Mouse (Mus musculus) adrenal gland, postnatal 14 days (tissue): ENCODE measurements around the gene Ppp1r12b. TPM values are rescaled to one million over a fixed set of nuclear protein-coding genes. Genes with fewer than 3 reads are reported as not detected.
A peak's percentile ranks its signal among the peaks of the same experiment; 100 is the strongest.

Experiments used
- DNase-seq: peaks from one replicate; pipeline ENCODE4 v3.0.0; 2021; ENCODE audit warnings: mixed read lengths
- long read RNA-seq, 2 experiments: library from polyadenylated mRNA; stranded (forward); transcript quantifications; one replicate each; pipeline ENCODE4 v2.0.0; 2021
- total RNA-seq: library from RNA; stranded (reverse); gene quantifications from 2 replicates; pipeline ENCODE4 v1.2.3, GENCODE M21; 2021

The Ppp1r12b gene
- 10.0 and 16.1 TPM in 2 replicates for total RNA-seq
- long read RNA-seq, experiment 1, partial matches to known transcripts, result 0 of 1 reads
- long read RNA-seq, experiment 1, other reads (novel, unspliced or antisense), result 1 of 1 reads
- long read RNA-seq, experiment 2, partial matches to known transcripts, result 0 of 3 reads
- long read RNA-seq, experiment 2, other reads (novel, unspliced or antisense), result 3 of 3 reads

DNA sequence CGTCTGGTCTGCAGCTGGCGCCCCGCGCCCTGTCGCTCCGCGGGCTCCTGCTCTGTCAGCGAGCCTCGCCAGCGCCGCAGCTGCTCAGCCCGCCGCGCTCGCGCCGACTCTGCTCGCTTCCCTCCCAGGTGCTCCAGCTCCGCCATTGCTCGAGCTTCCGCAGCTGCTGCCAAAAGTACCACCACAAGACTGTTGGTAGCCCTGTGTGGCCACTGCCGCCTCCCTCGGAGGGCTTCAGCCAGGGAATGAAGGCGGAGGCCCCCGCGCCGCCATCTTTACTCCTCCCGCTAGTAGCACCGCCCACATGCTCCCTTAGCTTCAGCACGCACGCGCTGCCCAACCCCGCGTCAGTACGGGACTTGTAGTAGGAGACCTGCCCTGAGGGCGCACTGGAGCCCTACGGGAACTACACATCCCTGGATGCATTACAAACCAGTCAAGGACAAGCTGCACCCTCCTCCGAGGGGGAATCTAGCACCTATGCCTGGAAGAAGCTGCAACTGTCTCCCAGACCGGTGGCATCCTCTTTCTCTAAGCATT is at the start of gene Ppp1r12b:
Gene Ppp1r12b (minus strand): TSS at position 306 of the 540 bp plus-strand sequence.
- DNase-seq, result peak; percentile 97

DNA sequence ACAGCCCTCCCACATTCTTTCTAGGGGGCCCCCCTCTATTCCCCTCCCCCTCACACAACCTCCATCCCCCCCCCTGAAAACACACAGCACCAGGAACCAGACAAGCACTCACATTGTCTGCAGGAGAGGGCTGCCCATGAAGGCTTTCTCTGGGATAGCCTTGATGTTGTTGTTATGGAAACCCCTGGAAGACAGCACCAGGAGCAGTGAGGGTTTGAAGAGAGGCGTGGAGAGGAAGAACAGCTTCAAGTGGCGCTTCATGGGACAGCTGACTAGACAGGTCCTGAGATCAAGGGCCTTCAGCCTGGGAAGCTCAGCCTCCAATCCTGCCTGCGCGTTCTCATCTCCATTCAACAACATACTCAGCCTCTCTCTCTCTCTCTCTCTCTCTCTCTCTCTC is 47.6 kb upstream of the Ppp1r12b start:
- DNase-seq, result no peak

DNA sequence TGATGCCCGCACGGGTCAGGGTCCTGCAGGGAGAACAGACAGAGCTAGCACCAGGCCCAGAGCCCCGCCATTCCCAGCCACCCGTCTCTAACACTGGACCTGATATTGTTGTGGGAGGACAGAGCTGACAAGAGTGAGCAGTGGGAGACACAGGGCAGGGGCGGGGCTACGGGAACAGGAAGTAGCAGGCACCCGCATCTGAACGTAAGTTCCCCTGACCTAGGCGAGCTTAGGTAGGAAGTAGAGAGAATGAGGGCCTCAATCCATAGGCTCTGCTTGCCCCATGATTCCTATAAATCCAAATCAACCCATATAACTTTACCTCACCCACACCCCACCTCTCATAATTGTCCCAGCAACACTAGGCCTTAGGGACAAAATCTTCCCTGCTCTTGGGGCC is 44.8 kb upstream of the Ppp1r12b start:
- no peak for DNase-seq

GRCm38 (mm10) chr1:134998231-134998630 is 42.5 kb upstream of the Ppp1r12b start:
- DNase-seq, result no peak

GRCm38 (mm10) chr1:134997568-134997967 is 41.8 kb upstream of the Ppp1r12b start:
- no peak for DNase-seq

DNA sequence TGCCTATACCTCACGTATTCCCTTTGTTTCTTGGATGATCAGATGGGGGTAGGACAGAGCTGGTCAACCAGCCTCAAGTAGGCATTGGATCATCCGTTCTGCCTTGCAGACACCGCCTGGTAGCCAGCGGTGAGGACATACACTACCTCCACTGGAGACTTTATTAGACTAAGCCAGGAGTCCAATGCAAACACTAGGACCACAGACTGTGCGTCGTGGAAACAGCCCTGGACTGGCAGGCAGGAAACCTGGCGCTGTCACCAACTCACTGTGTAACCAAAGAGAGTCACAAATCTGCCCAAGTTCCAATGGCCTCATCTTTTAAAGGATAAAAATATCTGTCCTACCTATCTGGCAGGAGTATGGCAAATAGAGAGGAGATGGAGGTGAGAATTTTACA is 40.7 kb upstream of the Ppp1r12b start:
- no peak for DNase-seq

- peak; percentile 56 for DNase-seq
Measured at GRCm38 (mm10) chr1:134995954-134996353, 40.2 kb upstream of the Ppp1r12b start.

- DNase-seq, result no peak
Measured at GRCm38 (mm10) chr1:134995437-134995836, 39.7 kb upstream of the Ppp1r12b start.

GRCm38 (mm10) chr1:134994739-134995138 is 39.0 kb upstream of the Ppp1r12b start:
- no peak for DNase-seq

GRCm38 (mm10) chr1:134992046-134992645 is 36.4 kb upstream of the Ppp1r12b start:
- DNase-seq, result no peak

GRCm38 (mm10) chr1:134989372-134989771 is 33.6 kb upstream of the Ppp1r12b start:
- DNase-seq, result peak; percentile 89

DNA sequence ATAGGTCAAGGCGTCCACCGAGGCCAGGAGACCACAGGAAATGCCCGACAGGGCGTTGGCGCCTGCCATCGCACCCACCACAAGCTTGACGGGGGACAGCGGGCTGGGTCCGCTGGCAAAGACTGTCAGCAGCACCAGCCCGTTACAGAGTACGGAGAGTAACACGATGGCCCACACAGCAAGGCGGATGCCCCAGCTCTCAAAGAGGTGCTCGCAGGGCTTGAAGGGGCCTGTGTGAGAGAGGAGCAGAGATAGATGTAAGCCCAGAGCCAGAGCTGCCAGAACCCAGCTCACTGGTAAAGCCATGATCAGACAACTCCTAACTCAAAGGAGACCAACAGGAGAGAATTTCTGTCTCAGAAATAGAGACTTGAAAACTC is 32.2 kb upstream of the Ppp1r12b start:
- no peak for DNase-seq

DNA sequence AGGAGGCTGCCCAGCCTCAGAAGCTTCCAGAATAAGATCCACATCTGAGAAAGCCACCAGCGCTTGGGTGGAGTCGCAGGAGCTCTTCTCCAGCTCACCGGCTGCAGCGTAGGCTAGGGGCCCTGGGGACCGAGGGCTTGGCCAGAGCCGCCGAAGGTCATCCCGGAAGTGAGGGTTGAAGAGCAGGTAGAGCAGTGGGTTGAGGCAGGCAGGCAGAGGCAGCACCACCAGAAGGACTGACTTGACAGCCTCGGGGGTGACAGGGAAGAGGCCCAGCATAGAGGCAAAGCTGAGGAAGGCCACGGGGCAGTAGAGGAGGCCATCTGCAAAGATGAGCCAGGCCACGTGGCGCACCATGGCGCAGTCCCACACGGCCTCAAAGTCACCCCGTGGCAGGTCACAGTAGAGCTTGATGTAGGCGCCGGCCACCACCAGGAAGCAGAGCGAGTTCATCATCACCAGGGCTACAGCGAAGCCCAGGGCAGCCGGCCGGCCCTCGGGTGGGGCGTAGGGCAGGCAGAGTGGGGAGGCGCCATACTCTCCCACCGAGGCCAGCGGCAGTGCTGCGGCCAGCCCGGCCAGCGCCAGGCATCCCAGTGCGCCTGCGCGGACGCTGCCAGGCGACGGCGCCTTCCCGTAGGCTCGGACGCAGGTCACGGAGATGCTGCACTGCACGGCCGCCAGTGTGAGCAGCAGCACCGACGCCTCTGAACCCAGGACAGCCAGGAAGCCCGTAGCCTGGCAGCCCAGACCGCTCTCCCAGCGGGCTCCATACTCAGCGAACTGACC is 31.6 kb upstream of the Ppp1r12b start:
- peak; percentile 84 for DNase-seq

GRCm38 (mm10) chr1:134972920-134973319 is 17.2 kb upstream of the Ppp1r12b start:
- DNase-seq, result no peak

GRCm38 (mm10) chr1:134965430-134965829 is 9.7 kb upstream of the Ppp1r12b start:
- DNase-seq, result no peak

- peak; percentile 34 for DNase-seq
Measured at GRCm38 (mm10) chr1:134962821-134963220, 7.1 kb upstream of the Ppp1r12b start.

DNA sequence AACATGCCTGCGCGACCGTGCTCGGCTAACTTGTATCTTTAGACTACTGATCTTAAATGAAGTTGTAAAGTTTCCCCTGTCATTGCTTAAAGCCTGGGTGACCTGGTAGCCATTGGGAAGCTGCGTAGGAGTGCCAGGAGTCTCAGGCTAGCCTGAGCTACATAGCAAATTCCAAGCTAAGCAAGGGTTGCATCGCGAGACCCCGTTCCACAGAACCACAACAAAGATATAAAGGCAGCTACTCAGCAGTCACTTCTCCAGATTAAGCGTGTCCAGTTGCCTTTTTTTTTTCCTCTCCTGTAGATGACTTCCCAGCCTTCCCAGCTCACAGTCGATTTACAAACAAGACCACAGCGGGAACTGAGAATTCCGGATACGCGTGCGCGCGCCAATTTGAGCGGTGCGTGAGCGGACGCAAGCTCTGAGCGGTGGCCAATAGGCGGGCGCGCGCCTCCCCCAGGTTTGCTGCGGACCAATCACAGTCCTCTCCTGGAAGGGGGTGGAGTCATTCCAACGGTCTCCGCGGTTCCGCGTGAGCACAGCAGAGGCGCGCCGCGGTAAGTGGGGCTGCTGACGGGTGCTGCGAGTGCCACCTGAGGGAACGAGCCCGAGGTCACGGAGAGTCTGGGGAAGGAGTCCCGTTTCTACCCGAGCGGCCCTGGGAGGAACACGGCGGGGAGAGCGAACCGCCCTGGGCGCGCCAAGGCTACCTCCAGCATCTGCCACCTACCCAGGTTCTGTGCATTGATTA is 6.5 kb upstream of the Ppp1r12b start, which contains the start of gene Ube2t:
Gene Ube2t (plus strand): TSS at position 513 of the 751 bp plus-strand sequence.
- peak; percentile 97 for DNase-seq

DNA sequence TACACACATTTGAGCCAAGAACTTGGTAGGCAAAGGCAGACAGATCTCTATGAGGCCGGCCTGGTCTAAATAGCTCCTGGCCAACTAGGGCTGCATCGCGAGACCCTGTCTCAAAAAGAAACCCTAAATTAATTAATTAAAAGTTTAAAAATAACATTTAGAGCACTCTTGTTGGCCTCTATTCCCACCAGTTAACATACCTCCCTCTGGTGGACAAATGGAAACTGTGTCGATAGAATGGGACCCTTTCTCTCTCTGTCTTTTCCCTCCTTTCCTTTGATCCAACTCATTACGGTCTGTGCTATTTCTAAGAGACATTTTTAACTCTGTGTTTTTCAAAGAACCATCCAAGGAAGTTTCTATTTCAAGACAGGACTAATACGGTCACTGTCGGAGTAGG is 4.9 kb upstream of the Ppp1r12b start:
- DNase-seq, result no peak

DNA sequence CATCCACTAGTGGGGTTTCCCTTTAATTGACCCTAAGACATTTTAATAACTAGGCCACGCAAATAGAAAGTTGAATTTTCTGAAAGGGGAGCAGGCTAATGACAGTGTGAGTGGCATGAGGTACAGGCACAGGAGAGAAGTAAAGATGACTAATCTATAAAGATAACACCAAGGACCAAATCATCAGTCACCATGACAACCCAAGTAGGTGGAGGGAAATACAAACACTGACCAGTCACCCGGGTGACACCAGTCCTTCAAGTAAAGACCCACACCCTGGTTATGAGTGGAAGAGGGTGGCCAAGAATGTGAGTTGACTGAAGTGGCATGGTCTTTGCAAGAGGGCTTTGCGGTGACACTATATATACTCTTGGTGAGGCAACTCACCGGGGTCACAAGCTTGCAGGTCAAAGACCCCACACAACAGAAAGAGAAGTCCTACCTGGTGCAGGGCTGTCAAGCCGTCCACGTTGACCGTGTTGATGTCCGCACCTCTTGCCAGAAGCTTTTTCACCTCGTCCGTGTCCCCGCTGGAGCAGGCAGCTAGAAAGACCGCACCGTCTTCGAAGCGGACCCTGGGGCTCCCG is 599 bp downstream of the Ppp1r12b start:
- DNase-seq, result peak; percentile 50

- DNase-seq, result no peak
Measured at GRCm38 (mm10) chr1:134949946-134950345, 5.8 kb downstream of the Ppp1r12b start.

GRCm38 (mm10) chr1:134947590-134947989 is 8.2 kb downstream of the Ppp1r12b start:
- DNase-seq, result no peak

GRCm38 (mm10) chr1:134942898-134943297 is 12.8 kb downstream of the Ppp1r12b start:
- no peak for DNase-seq
